Mouse (Mus musculus): Measurements from ENCODE around the gene Kctd10. TPM values are rescaled to one million over a fixed set of nuclear protein-coding genes. Genes with fewer than 3 reads are reported as not detected.

Kctd10 gene
- polyA plus RNA-seq, 1 experiment from 2014 or later = 115 TPM

- H3K9ac ChIP-seq = peak overlapping the region; percentile 95; the same call in 1 of the 2 replicates
- no peaks in the 10 kb centered on the region for H3K9me3 ChIP-seq
- peaks cover 44% of the 10 kb centered on the region for H3K4me1 ChIP-seq
- peak overlapping the region; percentile 89 for H3K4me3 ChIP-seq
- peak overlapping the region; percentile 88 for H3K4me2 ChIP-seq (replicated peaks)
- peaks cover 27% of the 10 kb centered on the region for H3K36me3 ChIP-seq
- 48% methylated on average over 10 of the region's 10 CpGs for WGBS
- no peak for ATAC-seq (ENCODE audit: insufficient number of reproducible peaks, insufficient read depth, low FRiP score, low TSS enrichment)
- peak overlapping the region; percentile 67 for H3K27ac ChIP-seq
- H3K27me3 ChIP-seq = no peaks in the 10 kb centered on the region
Measured at GRCm38 (mm10) chr5:114378177-114378920, 2.0 kb downstream of the Kctd10 start.

- Histone ChIP-seq H3K27ac (no peak overlapping the region), H3K4me2 (replicated peaks) (no peak overlapping the region), H3K4me3 (no peak overlapping the region), H3K36me3 (peaks cover 43% of the 10 kb centered on the region), H3K27me3 (no peaks in the 10 kb centered on the region), H3K4me1 (peaks cover 67% of the 10 kb centered on the region), H3K9ac (no peak overlapping the region), H3K9me3 (no peaks in the 10 kb centered on the region)
- no peak for ATAC-seq (ENCODE audit: insufficient number of reproducible peaks, insufficient read depth, low FRiP score, low TSS enrichment)
- WGBS = 88% methylated on average over 23 of the region's 23 CpGs
Measured at GRCm38 (mm10) chr5:114374409-114375213, 5.7 kb downstream of the Kctd10 start.

DNA sequence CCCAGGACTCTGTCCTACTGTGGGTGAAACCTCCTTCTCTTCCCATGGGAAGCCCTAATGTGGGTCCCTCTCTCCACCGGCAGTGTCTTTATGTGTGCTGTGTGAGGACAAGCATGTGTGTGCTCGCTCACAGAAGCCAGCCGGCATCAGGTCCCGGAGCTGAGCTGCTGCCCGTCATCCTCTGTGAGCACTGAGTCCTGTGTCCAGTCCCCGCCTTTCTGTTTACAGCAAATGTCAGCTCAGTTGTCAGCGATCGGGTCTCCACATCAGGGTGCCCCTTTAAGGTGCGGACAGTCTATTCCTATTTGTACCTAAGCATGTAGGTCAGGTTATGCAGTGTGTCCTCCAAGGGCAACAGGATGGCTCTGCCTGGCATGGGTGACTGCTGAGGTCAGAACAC is 6.7 kb downstream of the Kctd10 start:
- WGBS = 80% methylated on average over 9 of the region's 9 CpGs
- H3K4me3 ChIP-seq = no peak overlapping the region
- peak overlapping the region; percentile 30; the same call in 1 of the 2 replicates for H3K9ac ChIP-seq
- ATAC-seq (ENCODE audit: insufficient number of reproducible peaks, insufficient read depth, low FRiP score, low TSS enrichment) = no peak
- no peak overlapping the region for H3K4me2 ChIP-seq (replicated peaks)
- no peaks in the 10 kb centered on the region for H3K9me3 ChIP-seq
- peaks cover 65% of the 10 kb centered on the region for H3K4me1 ChIP-seq
- no peaks in the 10 kb centered on the region for H3K27me3 ChIP-seq
- 0 out of 2 replicates have a peak overlapping the region, but pooled peaks have one; percentile 95 for H3K27ac ChIP-seq
- H3K36me3 ChIP-seq = peaks cover 53% of the 10 kb centered on the region

DNA sequence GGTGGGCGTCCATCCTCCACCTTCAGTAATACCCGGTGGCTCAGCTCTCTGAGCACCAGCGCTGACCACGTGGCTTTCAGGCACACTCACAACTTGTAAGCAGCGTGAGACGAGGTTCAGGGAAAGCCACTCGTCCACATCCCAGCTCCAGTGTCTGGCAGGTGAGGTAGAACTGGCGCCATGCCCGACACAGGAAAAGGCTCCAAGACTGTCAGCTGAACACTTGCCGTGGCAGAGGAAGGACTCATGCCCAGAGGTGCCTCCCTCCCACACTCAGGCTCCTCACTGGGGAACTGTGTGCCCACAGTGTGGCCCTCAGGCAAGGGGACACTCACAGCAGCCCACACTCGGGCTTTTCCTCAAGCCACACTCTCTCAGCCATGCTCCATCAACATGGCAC is 7.1 kb downstream of the Kctd10 start:
- Histone ChIP-seq H3K9me3 (no peaks in the 10 kb centered on the region), H3K4me1 (peaks cover 63% of the 10 kb centered on the region)

GRCm38 (mm10) chr5:114372565-114372964 is 7.7 kb downstream of the Kctd10 start:
- no peak overlapping the region for H3K9ac ChIP-seq
- H3K27ac ChIP-seq = peak overlapping the region; percentile 95
- 38% methylated on average over 11 of the region's 11 CpGs for WGBS
- H3K4me2 ChIP-seq (replicated peaks) = no peak overlapping the region; the same call in 1 of the 2 replicates
- no peaks in the 10 kb centered on the region for H3K9me3 ChIP-seq
- H3K4me3 ChIP-seq = no peak overlapping the region
- no peaks in the 10 kb centered on the region for H3K27me3 ChIP-seq
- no peak for ATAC-seq (ENCODE audit: insufficient number of reproducible peaks, insufficient read depth, low FRiP score, low TSS enrichment)
- peaks cover 63% of the 10 kb centered on the region for H3K36me3 ChIP-seq
- peaks cover 57% of the 10 kb centered on the region for H3K4me1 ChIP-seq

More for the DNA sequence above, 7.1 kb downstream of the Kctd10 start:
- Histone ChIP-seq H3K27me3 (no peaks in the 10 kb centered on the region), H3K4me3 (no peak overlapping the region), H3K36me3 (peaks cover 57% of the 10 kb centered on the region), H3K9ac (peak overlapping the region; percentile 30; the same call in 1 of the 2 replicates), H3K4me2 (replicated peaks) (no peak overlapping the region; the same call in 1 of the 2 replicates), H3K27ac (peak overlapping the region; percentile 95)
- 68% methylated on average over 11 of the region's 11 CpGs for WGBS
- ATAC-seq (ENCODE audit: insufficient number of reproducible peaks, insufficient read depth, low FRiP score, low TSS enrichment) = no peak

GRCm38 (mm10) chr5:114371731-114372473 is 8.4 kb downstream of the Kctd10 start:
- Histone ChIP-seq H3K27me3 (no peaks in the 10 kb centered on the region), H3K36me3 (peaks cover 70% of the 10 kb centered on the region), H3K4me1 (peaks cover 55% of the 10 kb centered on the region), H3K4me3 (no peak overlapping the region), H3K4me2 (replicated peaks) (peak overlapping the region; percentile 24; the same call in 1 of the 2 replicates), H3K9me3 (no peaks in the 10 kb centered on the region), H3K9ac (no peak overlapping the region), H3K27ac (peak overlapping the region; percentile 95)
- no peak for ATAC-seq (ENCODE audit: insufficient number of reproducible peaks, insufficient read depth, low FRiP score, low TSS enrichment)
- 36% methylated on average over 25 of the region's 25 CpGs for WGBS

- Histone ChIP-seq H3K4me1 (peaks cover 50% of the 10 kb centered on the region), H3K27ac (peak overlapping the region; percentile 95), H3K9ac (peak overlapping the region; percentile 11; the same call in 1 of the 2 replicates), H3K9me3 (no peaks in the 10 kb centered on the region), H3K4me2 (replicated peaks) (peak overlapping the region; percentile 24; the same call in 1 of the 2 replicates), H3K4me3 (no peak overlapping the region), H3K27me3 (no peaks in the 10 kb centered on the region), H3K36me3 (peaks cover 73% of the 10 kb centered on the region)
- no peak for ATAC-seq (ENCODE audit: insufficient number of reproducible peaks, insufficient read depth, low FRiP score, low TSS enrichment)
- 46% methylated on average over 3 of the region's 3 CpGs for WGBS
Measured at GRCm38 (mm10) chr5:114371331-114371730, 9.0 kb downstream of the Kctd10 start.

DNA sequence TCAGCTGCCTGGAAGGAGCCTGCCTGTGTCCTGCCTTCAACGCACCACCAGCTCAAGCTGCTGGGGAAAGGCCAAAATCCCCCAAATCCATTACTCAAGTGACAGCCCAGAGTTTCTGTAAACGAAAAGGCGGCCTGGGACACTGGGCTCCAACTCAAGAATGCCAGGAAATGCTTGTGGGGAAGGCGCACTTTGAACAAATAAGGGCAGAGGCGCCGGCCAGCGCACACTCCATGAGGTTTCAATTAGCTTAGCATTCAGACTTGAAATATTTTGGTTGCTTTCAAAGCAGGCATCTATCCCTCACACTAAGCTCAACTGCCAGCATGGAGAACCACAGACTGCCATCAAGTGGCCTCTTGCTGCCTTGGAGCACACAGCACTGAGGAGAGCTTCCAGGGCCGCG is 9.9 kb downstream of the Kctd10 start:
- WGBS = 23% methylated on average over 9 of the region's 9 CpGs
- H3K4me1 ChIP-seq = peaks cover 48% of the 10 kb centered on the region
- peak; percentile 61 for ATAC-seq (ENCODE audit: insufficient number of reproducible peaks, insufficient read depth, low FRiP score, low TSS enrichment)
- H3K4me3 ChIP-seq = no peak overlapping the region
- H3K9ac ChIP-seq = 0 out of 2 replicates have a peak overlapping the region, but pooled peaks have one; percentile 11
- H3K4me2 ChIP-seq (replicated peaks) = peak overlapping the region; percentile 29
- H3K27me3 ChIP-seq = no peaks in the 10 kb centered on the region
- H3K36me3 ChIP-seq = peaks cover 78% of the 10 kb centered on the region
- no peaks in the 10 kb centered on the region for H3K9me3 ChIP-seq
- peak overlapping the region; percentile 95 for H3K27ac ChIP-seq

GRCm38 (mm10) chr5:114369921-114370320 is 10.4 kb downstream of the Kctd10 start:
- 50% methylated on average over 9 of the region's 9 CpGs for WGBS
- Histone ChIP-seq H3K9ac (no peak overlapping the region), H3K36me3 (peaks cover 78% of the 10 kb centered on the region)

GRCm38 (mm10) chr5:114368803-114369496 is 11.4 kb downstream of the Kctd10 start:
- Histone ChIP-seq H3K27ac (peak overlapping the region; percentile 95), H3K27me3 (no peaks in the 10 kb centered on the region), H3K4me3 (no peak overlapping the region), H3K9ac (no peak overlapping the region), H3K9me3 (no peaks in the 10 kb centered on the region), H3K36me3 (peaks cover 78% of the 10 kb centered on the region), H3K4me1 (peaks cover 48% of the 10 kb centered on the region), H3K4me2 (replicated peaks) (no peak overlapping the region)
- no peak for ATAC-seq (ENCODE audit: insufficient number of reproducible peaks, insufficient read depth, low FRiP score, low TSS enrichment)
- WGBS = 88% methylated on average over 16 of the region's 16 CpGs

More at GRCm38 (mm10) chr5:114369921-114370320, 10.4 kb downstream of the Kctd10 start:
- Histone ChIP-seq H3K9me3 (no peaks in the 10 kb centered on the region), H3K27ac (peak overlapping the region; percentile 95), H3K4me1 (peaks cover 48% of the 10 kb centered on the region), H3K4me3 (no peak overlapping the region), H3K4me2 (replicated peaks) (peak overlapping the region; percentile 29), H3K27me3 (no peaks in the 10 kb centered on the region)
- no peak for ATAC-seq (ENCODE audit: insufficient number of reproducible peaks, insufficient read depth, low FRiP score, low TSS enrichment)

- no peak overlapping the region for H3K9ac ChIP-seq
- no peak overlapping the region for H3K4me2 ChIP-seq (replicated peaks)
- H3K9me3 ChIP-seq = no peaks in the 10 kb centered on the region
- no peaks in the 10 kb centered on the region for H3K27me3 ChIP-seq
- no peak overlapping the region for H3K27ac ChIP-seq
- peaks cover 43% of the 10 kb centered on the region for H3K4me1 ChIP-seq
- H3K4me3 ChIP-seq = no peak overlapping the region
- WGBS = 92% methylated on average over 14 of the region's 14 CpGs
- H3K36me3 ChIP-seq = peaks cover 78% of the 10 kb centered on the region
- no peak for ATAC-seq (ENCODE audit: insufficient number of reproducible peaks, insufficient read depth, low FRiP score, low TSS enrichment)
Measured at GRCm38 (mm10) chr5:114368121-114368520, 12.2 kb downstream of the Kctd10 start.

Data from embryonic facial prominence, embryonic 12.5 days (tissue).